Mouse (Mus musculus) T-cell, adult 2 months (primary cell): Measurements from ENCODE around the gene Hilpda.
A peak's percentile ranks its signal among the peaks of the same experiment; 100 is the strongest.

Experiments
- DNase-seq: peaks from one replicate; pipeline ENCODE4 v3.0.0; 2022; ENCODE audit warnings: low spot score

Hilpda gene

DNA sequence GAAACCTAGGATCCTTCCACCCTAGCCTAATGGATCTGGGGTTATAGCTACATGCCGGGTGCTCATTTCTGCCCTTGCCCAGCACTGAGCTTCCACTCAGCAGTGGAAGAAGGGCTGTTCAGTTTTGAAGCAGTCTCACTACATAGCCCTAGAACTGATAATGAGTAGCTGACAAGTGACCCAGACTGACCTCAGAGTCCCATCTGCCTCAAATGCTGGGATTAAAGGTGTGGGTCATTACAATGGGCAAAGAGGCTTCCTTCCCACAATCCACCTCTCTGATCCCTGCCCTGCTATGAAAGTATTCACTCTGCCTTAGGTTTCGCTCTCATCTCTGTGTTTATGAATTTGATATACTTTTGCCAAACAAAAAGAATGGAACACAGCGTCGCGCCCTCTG is 4.5 kb downstream of the Hilpda start:
- DNase-seq = no peak

DNA sequence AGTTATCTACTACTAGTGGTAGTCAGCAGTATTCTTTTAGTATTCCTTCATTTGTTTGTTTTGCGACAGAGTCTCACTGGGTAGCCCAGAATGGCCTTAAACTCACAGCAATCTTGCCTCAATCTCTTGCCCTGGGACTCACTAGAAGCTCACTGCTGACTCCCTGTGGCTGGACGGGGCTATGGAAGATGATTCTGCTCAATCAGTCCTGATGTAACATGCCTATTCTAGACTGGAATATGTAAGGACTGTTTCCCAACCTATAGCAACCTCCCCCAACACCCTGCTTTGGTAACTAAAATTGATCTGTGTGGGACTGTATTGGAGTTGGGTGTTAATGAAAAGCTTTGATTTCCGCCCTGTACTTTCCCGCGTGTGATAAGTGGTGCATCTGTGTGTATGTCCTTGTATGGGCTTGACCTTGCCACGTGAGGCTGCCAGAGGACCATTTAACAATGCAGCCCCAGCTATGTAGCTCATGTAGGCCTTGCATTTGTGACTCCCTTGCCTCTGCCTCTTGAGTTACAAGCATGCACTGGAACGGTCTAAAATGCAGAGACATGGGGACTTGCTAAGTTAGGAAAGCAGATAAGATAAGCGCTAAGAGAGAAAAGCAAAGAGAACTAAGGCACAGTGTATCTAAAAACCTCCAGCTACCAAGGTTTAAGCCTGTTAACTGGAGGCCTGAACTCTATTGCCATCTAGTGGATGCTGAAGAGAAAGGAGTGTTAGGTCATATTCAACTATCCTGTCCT is 6.4 kb downstream of the Hilpda start:
- peak; percentile 55 for DNase-seq

DNA sequence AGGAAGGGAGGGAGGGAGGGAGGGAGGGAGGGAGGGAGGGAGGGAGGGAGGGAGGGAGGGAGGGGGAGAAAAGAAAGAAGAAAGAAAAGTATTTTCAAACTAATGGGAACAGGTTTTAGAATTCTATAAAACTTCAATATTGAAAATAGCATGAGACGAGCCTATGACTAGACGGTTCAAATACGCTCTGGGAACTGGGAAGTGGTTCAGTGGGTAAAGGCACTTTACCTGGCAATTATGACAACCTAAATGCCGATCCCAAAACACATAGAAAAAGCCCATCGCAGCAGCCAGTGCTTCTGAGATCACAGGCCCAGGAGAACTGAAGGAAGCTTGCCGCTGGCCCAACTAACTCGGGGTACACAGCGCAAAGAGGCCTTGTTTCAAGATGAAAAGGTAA is 7.0 kb downstream of the Hilpda start, which contains the start of gene Fam71f2:
TSS of gene Fam71f2 (plus strand) at position 301 of the 400 bp plus-strand sequence.
- DNase-seq = no peak

DNA sequence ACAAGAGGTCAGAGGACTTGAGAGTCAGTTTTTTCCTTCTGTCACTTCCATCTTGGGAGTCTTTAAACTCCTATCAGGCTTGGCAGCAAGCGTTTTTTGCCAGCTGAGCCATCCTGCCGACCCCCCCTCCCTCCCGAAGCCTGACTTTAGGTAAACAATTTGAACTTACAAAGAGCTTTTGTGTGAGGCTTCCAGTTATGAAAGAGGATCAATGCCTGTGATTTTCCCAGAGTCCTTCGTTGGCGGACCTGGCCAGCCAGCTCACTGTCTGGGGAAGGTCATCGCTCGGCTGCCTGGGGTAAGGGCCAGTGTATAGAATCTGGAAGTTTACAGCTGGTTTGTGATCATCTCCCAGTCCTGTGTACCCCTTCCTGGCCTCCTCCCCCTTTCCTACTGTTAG is 8.4 kb downstream of the Hilpda start:
- DNase-seq = no peak

DNA sequence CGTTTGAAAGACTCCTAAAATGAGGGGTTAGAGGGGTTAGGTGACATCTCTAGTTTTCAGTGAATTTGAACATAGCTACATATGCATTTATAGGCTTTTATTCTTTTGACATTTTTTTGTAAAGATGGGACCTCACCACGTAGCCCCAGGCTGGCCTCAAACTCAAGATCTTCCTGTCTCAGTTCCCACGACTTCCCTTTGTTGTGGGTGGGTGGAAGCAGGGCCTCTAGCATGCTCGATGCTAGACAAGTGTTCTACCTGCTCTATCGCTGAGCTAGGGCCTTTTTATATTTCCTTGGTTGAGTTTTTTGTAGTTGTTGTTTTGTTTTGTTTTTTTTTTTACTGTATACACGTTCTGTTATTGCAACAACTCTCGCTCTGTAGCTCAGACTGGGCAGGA is 14.6 kb downstream of the Hilpda start:
- DNase-seq = peak; percentile 45

DNA sequence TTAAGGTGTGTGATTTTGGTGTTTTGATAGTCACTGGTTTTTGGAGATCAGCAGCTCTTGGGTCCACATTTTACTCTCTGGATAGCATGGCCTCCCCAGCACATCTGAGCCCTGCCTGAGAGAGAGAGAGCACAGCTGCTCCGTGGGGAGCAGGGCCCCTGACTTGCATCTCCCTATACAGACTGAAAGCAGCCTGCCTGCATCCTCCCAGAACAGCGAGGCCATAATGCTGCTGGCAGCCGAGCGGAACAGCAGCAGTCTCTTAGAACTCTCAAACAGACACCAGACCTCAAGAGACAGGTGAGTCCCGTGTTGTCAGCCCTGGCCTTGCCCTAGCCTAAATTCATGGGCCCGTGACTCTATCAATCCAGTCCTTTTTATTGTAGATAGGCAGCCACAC is 15.2 kb downstream of the Hilpda start:
- DNase-seq = no peak

DNA sequence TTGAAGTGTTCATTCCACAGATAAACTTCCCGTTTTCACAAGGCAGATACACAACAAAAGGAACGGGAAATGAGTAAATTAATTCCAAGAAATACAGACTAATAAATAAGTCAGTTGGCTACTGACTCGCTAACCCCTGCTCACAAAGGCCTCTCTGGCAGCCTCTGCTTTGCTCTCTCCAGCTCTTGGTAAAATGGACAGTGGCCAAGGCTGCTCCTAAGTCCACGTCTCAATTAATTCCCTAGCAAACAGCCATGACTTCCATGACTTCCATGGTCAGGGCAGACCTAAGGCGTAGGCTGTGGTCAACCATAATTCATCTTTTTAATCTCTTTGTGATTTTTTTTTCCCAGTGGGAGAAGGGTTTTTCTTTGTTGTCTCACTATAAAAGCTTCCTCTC is 15.7 kb downstream of the Hilpda start:
- DNase-seq = no peak

DNA sequence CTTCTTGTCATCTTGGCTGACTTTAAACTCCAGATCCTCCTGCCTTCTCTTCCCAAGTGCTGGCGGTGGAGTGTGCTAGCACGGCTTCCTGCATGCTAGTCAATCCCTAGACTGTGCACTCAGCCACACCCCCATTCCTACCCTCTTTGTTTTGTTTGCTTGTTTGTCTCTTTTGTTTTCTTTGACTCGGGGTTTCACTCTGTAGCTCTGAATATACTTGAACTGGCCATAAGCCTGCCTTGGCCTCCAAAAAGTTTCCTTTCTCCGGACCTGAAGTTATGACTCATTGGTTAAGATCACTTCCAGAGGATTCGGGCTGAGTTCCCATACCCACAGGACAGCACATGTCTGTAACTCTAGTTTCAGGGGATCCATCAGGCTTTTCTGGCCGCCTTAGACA is 16.4 kb downstream of the Hilpda start:
- DNase-seq = no peak

DNA sequence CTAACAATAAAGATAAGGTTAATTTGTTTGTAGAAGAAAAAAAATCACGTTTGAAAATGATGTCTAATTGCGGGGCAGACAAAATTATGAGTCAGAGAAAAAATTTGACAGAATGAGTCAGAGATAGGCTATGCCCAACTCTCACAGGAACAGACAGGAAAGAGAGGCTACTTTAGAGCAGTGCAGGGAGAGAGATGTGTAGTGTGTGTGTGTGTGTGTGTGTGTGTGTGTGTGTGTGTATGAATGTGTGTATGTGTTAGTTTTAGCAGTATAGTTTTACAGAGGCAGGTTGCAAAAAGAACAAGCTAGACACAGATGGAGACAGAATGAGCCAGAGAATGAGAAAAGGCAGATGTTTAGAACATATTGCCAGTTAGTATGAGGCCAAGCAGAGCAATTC is 26.8 kb downstream of the Hilpda start:
- no peak for DNase-seq

DNA sequence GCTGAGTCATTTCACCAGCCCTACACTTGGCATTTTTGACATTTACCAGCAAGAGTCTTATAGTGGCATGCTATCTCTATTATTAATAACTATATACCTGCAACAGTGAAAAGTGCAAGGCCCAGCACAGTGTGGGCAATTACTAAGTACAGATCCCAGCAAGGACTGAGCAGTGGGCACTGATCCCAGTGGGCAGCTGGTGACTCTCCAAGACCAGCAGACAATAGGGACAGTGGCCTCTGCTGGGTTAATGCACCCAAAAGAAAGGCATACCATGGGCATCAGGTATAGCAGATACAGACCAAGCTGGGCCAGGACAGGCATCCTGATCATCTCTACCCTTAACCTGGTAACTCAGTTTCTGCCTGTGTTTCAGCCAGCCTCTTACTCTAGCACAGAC is 31.0 kb downstream of the Hilpda start:
- DNase-seq = no peak

DNA sequence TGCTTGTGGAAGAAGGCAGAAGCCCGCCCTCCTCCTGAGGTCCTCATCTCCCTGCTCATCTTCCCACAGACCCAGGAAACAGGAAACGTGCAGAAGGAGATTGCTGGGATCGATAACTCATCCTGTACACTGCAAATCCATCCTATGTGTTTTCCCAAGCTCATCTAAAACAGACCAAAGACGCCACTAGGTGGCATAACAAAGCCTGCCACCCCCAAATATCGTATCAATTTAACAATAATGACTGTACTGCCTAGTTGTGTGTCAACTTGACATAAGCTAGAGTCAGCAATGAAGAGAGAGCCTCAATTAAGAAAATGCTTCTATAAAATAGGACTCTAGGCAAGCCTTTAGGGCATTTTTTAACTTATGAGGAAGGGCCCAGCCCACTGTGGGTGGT is 31.4 kb downstream of the Hilpda start:
- DNase-seq = no peak

DNA sequence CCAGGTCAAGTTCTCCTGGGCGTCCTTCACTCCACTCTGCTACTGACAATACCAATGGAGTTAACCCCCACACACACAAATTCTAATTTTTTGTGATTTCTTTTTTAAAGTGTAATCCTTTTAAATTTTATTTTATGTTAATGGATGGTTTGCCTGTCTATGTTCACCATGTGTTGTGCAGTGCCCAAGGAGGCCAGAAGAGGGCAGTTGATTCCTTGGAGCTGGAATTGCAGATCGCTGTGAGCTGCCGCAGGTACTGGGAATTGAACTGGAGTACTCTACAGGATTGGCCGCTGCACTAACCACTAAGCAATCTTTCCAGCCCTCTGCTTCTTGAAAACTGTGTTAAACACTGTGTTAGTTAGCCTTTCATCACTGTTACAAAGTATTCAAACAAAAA is 33.2 kb downstream of the Hilpda start:
- no peak for DNase-seq

DNA sequence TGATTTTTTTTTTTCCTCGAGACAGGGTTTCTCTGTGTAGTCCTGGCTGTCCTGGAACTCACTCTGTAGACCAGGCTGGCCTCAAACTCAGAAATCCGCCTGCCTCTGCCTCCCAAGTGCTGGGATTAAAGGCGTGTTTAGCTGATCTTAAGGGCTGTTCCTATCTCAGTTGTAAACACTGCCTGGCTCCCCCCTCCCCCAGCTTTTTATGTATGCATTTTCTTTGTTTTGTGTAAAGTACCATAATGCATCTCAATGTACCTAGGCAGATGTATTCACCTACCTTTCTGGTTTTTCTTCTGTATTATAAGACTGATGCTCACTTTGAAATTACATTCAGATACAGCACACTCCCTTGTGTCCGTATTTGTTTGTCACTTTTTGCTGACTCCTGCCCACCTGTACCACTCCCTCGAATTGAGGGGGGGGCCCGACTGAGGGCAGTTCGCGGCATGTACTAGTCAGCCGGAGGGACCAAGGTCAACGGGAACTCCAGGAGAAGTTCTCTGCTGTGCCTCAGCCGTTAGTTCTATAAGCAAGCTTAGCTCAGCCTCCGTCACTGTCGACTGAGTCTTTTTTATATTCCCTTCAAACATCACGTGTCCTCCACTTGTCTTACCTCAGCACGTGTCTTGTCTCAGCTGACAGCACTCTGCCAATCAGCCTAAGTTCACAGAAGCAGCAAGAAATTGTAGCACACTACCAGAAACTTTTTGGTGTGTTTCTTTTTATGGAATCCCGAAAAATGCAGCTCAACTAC is 36.7 kb downstream of the Hilpda start:
- DNase-seq = no peak

DNA sequence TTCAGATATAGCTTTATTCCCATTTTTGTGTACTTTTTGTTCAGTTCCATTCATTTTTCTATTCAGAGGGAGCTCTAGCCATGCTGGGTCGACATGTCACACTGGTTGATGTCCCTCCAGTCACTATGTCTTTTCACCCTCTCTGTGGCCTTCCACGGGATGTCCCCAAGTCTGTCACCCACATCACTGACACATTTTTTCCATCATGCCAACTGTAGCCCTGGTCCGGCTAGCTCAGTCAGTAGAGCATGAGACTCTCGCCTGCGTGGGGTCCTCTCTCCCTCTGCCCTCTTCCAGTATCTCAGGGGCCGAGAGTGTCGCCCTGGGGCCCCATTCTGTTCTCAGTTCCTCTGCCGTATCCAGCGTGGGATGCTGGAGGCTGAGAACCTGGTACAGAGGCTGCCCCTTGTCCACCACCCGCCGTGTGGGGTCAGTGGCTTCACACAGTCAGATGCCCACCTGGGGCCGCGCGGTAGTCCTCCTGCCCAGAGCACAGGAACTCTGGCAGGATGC is 41.5 kb downstream of the Hilpda start:
- DNase-seq = no peak

DNA sequence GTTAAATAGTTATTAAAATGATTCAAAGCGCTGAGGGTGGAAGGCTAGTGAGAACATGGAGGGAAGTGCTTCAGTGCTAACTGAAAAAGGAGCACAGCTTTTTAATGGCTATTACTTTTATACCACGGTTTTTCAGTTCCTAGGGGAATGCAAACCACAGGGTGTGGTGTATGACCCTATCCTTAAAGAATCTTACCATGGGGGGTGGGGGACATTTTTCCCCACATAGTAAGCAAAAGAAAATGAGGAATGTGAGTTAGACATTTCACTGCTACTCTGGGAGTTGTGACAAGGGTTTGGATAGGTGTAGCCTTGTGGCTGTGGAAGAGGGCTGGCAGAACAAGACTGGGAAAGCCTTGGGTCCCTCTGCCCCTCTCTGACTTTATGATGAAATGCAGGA is 45.0 kb downstream of the Hilpda start:
- DNase-seq = no peak

DNA sequence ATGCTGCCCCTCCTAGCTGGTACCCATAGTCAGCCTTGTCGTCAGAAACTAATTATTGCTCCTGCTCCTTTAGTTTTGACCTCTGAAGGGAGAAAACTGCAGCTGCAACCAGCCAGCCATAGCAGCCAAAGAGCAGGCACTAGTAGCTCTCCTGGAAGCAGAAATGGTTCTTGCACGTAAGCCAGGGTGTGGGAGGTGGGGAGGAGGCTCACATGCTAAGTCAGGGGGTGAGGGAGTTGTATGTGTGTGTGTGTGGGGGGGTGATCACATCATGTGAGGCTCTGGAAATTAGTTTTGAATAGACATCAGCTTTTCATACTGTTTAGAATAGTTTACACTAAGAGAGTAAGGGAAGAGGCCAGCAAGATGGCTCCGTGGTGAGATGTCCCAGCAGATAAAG is 45.7 kb downstream of the Hilpda start:
- DNase-seq = no peak

DNA sequence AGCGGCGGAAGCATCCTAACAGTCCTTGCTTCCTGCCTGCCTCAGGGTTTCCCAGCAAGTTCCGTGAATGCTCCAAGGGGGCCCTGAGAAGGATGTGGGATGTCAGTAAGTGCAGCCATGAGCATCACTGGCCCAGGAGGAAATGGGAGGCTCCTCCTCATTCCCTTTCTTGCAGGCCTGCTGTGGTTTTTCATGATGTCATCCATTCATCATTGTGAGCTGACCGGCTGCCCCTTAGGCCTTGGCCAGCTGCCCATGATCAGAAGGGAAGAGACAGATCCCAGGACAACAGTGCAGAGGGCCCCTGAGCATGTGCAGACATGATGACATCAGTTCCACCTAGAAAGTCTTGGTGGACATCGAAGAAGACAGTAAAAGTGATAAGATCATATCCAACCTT is 46.6 kb downstream of the Hilpda start, which contains the start of gene Fam71f1:
TSS of gene Fam71f1 (plus strand) at position 262 of the 400 bp plus-strand sequence.
- no peak for DNase-seq

DNA sequence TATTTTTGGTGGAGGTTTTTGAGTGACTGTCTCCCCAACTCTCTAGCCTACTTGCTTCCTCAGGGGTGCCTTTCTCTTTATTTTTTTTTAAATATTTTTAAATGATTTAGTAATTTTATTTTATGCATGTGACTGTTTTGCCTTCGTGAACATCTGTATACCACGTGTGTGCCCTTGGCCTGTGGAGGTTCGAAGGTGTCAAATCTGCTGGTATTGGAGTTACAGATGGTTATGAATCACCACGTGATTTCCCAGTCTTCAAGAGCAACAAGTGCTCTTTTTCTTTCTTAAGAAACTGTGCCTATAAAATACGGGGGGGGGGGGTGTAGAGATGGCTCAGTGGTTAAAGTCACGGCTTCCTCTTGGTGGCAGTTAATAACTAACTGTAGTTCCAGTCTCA is 49.3 kb downstream of the Hilpda start:
- no peak for DNase-seq

DNA sequence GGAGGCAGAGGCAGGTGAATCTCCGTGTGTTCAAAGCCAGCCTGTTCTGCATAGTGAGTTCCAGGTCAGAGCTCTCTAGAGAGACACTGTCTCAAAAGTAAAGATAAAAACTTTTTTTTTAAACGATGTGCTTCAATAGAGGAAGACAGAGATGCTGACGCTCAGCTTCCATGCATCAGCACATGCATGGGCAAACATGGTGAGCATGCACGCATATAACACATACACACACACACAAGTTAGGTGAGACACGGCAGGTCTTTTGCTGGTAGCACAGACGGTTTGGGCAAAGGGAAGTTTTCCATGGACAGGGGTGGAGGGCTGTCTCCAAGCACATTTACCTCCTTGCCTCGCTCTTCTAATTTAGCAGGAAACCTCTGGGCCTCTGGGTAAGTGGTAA is 49.9 kb downstream of the Hilpda start:
- no peak for DNase-seq

DNA sequence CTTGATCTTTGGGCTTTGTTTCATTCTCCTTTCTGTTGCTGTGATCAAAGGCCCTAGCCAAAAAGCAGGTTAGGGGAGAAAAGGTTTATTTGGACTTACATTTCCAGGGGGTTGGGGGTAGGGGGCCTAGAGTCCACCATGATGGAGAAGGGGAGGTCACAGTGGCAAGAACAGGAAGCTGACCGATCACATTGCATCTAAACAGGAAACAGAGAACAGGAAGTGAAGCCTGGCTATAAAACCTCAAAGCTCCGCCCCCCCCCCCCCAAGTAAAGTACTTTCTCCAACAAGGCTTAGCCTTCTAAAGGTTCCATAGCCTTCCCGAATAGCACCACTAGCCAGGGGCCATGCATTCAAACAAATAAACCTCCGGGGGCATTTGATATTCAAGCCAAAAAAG is 50.4 kb downstream of the Hilpda start:
- no peak for DNase-seq
